Mouse (Mus musculus) heart, embryonic 16.5 days (tissue): ENCODE results near the gene Fbp2. TPM values are rescaled to one million over a fixed set of nuclear protein-coding genes. Genes with fewer than 3 reads are reported as not detected.
"Not testable (repeated sequence)": the region's sequence is repeated elsewhere in the genome, so short reads cannot be mapped to it uniquely, and the experiment has no call there.

Experiments used
- ATAC-seq: fragments of 200-750 bp; cut with Nextera tagmentation; replicated peaks from 2 replicates; pipeline ENCODE4 v1.8.0; 2017; ENCODE audit warnings: moderate number of reproducible peaks; ENCODE audit not compliant: insufficient read depth, low FRiP score; ENCODE audit errors: extremely low read depth
- H3K27ac ChIP-seq: fragments of 300-500 bp; sonication (generic); 2 replicates; pipeline ENCODE4 v1.5.1; 2014; ENCODE audit warnings: mild to moderate bottlenecking, low read length, control low read depth, moderate library complexity
- H3K27me3 ChIP-seq: fragments of 300-500 bp; sonication (generic); 2 replicates; pipeline ENCODE4 v1.6.1; 2014; ENCODE audit warnings: low read length, mixed read lengths; ENCODE audit not compliant: control insufficient read depth, insufficient read depth
- H3K36me3 ChIP-seq: fragments of 300-500 bp; sonication (generic); 2 replicates; pipeline ENCODE4 v1.6.1; 2014; ENCODE audit not compliant: control insufficient read depth, insufficient read depth
- H3K4me1 ChIP-seq: fragments of 300-500 bp; sonication (generic); 2 replicates; pipeline ENCODE4 v1.6.1; 2014; ENCODE audit warnings: low read length, mixed read lengths; ENCODE audit not compliant: control insufficient read depth, insufficient read depth
- H3K4me2 ChIP-seq: fragments of 300-500 bp; sonication (generic); 2 replicates; pipeline ENCODE4 v1.6.1; 2014; ENCODE audit warnings: low read depth, mild to moderate bottlenecking, control low read depth, low read length
- H3K4me3 ChIP-seq: fragments of 300-500 bp; sonication (generic); 2 replicates; pipeline ENCODE4 v1.5.1; 2014; ENCODE audit warnings: mild to moderate bottlenecking, control low read depth, low read length
- H3K9ac ChIP-seq: fragments of 300-500 bp; sonication (generic); 2 replicates; pipeline ENCODE4 v1.6.1; 2014; ENCODE audit warnings: low read length, control low read depth
- H3K9me3 ChIP-seq: fragments of 300-500 bp; sonication (generic); replicated peaks from 2 replicates; pipeline ENCODE4 v1.6.1; 2016; ENCODE audit warnings: low read length; ENCODE audit not compliant: control insufficient read depth
- WGBS: fragments of 180-500 bp; shearing (Covaris S2); extraction: QIAGEN DNeasy Blood & Tissue Kit; methylation state at CpG from one replicate; pipeline ENCODE4 v1.1.7; 2014; 5-methylcytosine and 5-hydroxymethylcytosine counted together
- polyA plus RNA-seq: library from polyadenylated mRNA; unstranded; fragments of >200 nt; fragmentation: Nextera tagmentation; extraction: Ambion mirVana; gene quantifications from 2 replicates; pipeline ENCODE4 v1.2.1, GENCODE M21; 2015

Fbp2 gene
- polyA plus RNA-seq, 1 experiment from 2014 or later, result 0.71 TPM

DNA sequence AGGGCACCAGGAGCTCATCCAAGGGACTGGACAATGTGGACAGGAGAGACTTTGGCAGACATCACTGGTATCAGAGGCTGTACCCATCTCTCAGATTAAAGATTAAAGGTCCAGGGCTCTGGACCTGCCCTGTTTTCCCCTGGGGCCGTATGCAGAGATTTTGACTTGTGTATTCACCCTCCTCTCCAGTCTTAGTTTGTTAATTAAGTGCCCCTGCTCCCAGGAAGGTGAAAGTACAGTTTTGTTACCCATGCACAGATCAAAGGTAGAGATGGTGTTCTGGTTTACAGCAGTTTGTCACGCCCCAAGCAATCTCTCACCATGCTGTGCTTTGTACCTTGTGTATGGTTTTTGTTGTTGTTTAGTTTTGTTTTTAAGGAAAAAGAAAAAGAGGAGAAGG, 12.4 kb upstream of the Fbp2 start:
- no peak for ATAC-seq
- Histone ChIP-seq H3K4me3 (no peak overlapping the region), H3K4me1 (no peaks in the 10 kb centered on the region), H3K9me3 (no peaks in the 10 kb centered on the region), H3K36me3 (no peaks in the 10 kb centered on the region), H3K9ac (no peak overlapping the region), H3K27ac (no peak overlapping the region), H3K27me3 (no peaks in the 10 kb centered on the region), H3K4me2 (no peak overlapping the region)
- WGBS, result 83% methylated on average over 2 of the region's 2 CpGs

DNA sequence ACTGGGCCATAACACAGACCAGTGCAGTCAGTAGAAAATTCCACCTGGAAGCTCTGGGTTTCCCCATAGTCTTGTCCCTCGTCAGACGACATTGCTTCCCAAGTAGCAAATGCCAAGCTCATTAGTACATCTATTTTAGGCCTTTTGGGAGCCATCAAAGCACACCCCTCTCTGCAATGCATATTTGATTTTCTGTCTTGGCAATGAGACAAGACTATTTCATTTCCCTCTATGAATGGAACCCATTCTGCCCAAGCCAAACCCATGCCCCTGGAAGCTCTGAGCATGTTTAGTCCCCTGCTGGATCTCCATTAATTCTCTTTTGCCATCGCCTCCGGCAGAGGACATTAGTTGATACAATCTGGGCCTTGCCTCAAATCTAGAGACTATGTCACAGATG, 8.6 kb upstream of the Fbp2 start:
- Histone ChIP-seq H3K27me3 (no peaks in the 10 kb centered on the region), H3K27ac (no peak overlapping the region), H3K4me2 (no peak overlapping the region), H3K4me1 (no peaks in the 10 kb centered on the region), H3K9ac (no peak overlapping the region), H3K36me3 (no peaks in the 10 kb centered on the region), H3K4me3 (no peak overlapping the region), H3K9me3 (no peaks in the 10 kb centered on the region)
- WGBS, result 56% methylated on average over 4 of the region's 4 CpGs
- no peak for ATAC-seq

- no peaks in the 10 kb centered on the region for H3K4me1 ChIP-seq
- 64% methylated on average over 11 of the region's 11 CpGs for WGBS
- H3K4me2 ChIP-seq, result no peak overlapping the region
- no peak overlapping the region for H3K9ac ChIP-seq
- no peaks in the 10 kb centered on the region for H3K36me3 ChIP-seq
- no peak for ATAC-seq
- H3K27ac ChIP-seq, result no peak overlapping the region
- H3K27me3 ChIP-seq, result no peaks in the 10 kb centered on the region
- no peaks in the 10 kb centered on the region for H3K9me3 ChIP-seq
- no peak overlapping the region for H3K4me3 ChIP-seq
Observed at GRCm38 (mm10) chr13:62865651-62866315, 7.6 kb upstream of the Fbp2 start.

DNA sequence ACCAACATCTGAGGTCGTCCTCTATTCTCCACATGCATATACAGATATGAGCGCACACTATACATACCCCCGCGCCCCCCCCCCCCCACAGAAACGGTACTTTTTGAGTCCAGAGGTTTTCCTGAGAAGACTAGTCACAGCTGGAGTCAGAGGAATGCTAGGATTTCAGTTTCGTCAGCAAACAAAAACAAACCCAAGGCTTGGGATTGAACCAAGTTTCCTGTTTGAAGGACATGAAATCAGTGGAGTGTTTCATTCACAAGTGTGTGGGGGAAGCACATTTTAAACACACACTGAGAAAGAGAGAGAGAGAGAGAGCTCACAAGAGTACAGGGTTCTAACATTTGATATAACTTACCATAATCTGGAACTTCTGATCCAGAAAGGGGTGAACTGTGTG, 5.5 kb upstream of the Fbp2 start:
- Histone ChIP-seq H3K9me3 (no peaks in the 10 kb centered on the region), H3K4me2 (no peak overlapping the region), H3K36me3 (no peaks in the 10 kb centered on the region), H3K9ac (no peak overlapping the region), H3K27ac (no peak overlapping the region), H3K4me1 (0 out of 2 replicates have a peak, but pooled peaks cover 2% of the 10 kb centered on the region), H3K27me3 (no peaks in the 10 kb centered on the region), H3K4me3 (no peak overlapping the region)
- 59% methylated on average over 6 of the region's 6 CpGs for WGBS
- ATAC-seq, result no peak

GRCm38 (mm10) chr13:62862875-62863274, 4.7 kb upstream of the Fbp2 start:
- H3K4me2 ChIP-seq, result no peak overlapping the region
- H3K9me3 ChIP-seq, result no peaks in the 10 kb centered on the region
- peaks cover 2% of the 10 kb centered on the region; the same call in 1 of the 2 replicates for H3K4me1 ChIP-seq
- no peak overlapping the region for H3K27ac ChIP-seq
- H3K9ac ChIP-seq, result no peak overlapping the region
- no peaks in the 10 kb centered on the region for H3K27me3 ChIP-seq
- ATAC-seq, result no peak
- no peak overlapping the region for H3K4me3 ChIP-seq
- 63% methylated on average over 3 of the region's 3 CpGs for WGBS
- no peaks in the 10 kb centered on the region for H3K36me3 ChIP-seq

GRCm38 (mm10) chr13:62860068-62860467, 1.8 kb upstream of the Fbp2 start:
- H3K4me3 ChIP-seq, result no peak overlapping the region
- peaks cover under 1% of the 10 kb centered on the region; the same call in 1 of the 2 replicates for H3K27me3 ChIP-seq
- 87% methylated on average over 4 of the region's 4 CpGs for WGBS

GRCm38 (mm10) chr13:62859251-62859650, 1.0 kb upstream of the Fbp2 start:
- ATAC-seq, H3K27me3 ChIP-seq, H3K4me2 ChIP-seq, H3K9me3 ChIP-seq, H3K9ac ChIP-seq, H3K36me3 ChIP-seq, H3K4me1 ChIP-seq, H3K27ac ChIP-seq, H3K4me3 ChIP-seq: not testable (repeated sequence)
- WGBS, result 69% methylated on average over 10 of the region's 10 CpGs

More at GRCm38 (mm10) chr13:62860068-62860467, 1.8 kb upstream of the Fbp2 start:
- Histone ChIP-seq H3K9ac (no peak overlapping the region), H3K27ac (no peak overlapping the region), H3K36me3 (no peaks in the 10 kb centered on the region), H3K4me2 (no peak overlapping the region), H3K4me1 (peaks cover 2% of the 10 kb centered on the region; the same call in 1 of the 2 replicates), H3K9me3 (no peaks in the 10 kb centered on the region)
- ATAC-seq, result no peak

DNA sequence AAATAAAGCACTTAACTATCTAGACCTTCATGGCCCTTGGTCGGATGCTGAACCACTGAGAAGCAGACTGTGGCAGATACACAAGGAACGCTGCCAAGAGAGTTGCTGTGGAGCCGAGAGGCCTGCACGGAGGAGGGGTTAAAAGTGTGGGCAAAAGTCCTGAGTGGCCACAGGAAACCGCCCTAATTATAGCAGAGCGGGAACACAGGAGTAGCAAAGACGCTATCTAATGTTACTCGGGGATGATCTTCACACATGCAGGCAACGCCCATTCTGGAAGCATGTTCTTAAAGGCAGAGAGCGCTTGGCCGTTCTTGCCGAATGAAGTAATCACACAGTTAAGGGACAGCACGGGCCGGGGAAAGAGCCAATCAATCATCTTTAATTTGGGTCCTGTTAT, 1.4 kb downstream of the Fbp2 start:
- no peak overlapping the region for H3K9ac ChIP-seq
- WGBS, result 72% methylated on average over 14 of the region's 14 CpGs
- no peak for ATAC-seq
- H3K36me3 ChIP-seq, result no peaks in the 10 kb centered on the region
- no peak overlapping the region for H3K27ac ChIP-seq
- H3K9me3 ChIP-seq, result no peaks in the 10 kb centered on the region
- peaks cover 2% of the 10 kb centered on the region; the same call in 1 of the 2 replicates for H3K4me1 ChIP-seq
- H3K4me2 ChIP-seq, result no peak overlapping the region
- H3K4me3 ChIP-seq, result no peak overlapping the region
- peaks cover 3% of the 10 kb centered on the region; the same call in 1 of the 2 replicates for H3K27me3 ChIP-seq

DNA sequence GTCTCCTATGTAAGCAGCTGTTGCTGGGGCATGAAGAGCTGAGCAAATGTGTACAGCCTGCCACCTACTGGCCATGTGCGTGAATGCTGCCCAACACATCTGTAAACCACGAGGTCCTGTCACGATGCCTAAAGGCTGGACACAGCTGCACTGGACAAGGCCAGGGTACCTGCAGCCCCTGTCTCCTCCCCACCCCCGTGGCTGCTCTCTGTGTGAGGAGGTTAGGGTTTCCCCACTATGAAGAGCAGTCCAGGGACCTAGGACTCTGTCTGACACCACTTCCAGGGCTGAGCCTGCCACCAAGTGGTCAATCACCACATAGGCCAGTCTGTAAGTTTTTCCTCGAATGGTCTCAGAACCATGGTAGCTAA, 1.9 kb downstream of the Fbp2 start:
- no peaks in the 10 kb centered on the region for H3K36me3 ChIP-seq
- H3K27ac ChIP-seq, result no peak overlapping the region
- peaks cover 2% of the 10 kb centered on the region; the same call in 1 of the 2 replicates for H3K4me1 ChIP-seq
- H3K9me3 ChIP-seq, result no peaks in the 10 kb centered on the region
- H3K9ac ChIP-seq, result no peak overlapping the region
- peaks cover 3% of the 10 kb centered on the region; the same call in 1 of the 2 replicates for H3K27me3 ChIP-seq
- ATAC-seq, result peak; percentile 71
- 7% methylated on average over 5 of the region's 5 CpGs for WGBS
- peak overlapping the region; percentile 37 for H3K4me3 ChIP-seq
- H3K4me2 ChIP-seq, result peak overlapping the region; percentile 64
